Mouse (Mus musculus) forebrain, embryonic 14.5 days (tissue): Measurements from ENCODE around the gene Saa3. TPM values are rescaled to one million over a fixed set of nuclear protein-coding genes. Genes with fewer than 3 reads are reported as not detected.
"Not testable (repeated sequence)": the region's sequence is repeated elsewhere in the genome, so short reads cannot be mapped to it uniquely, and the experiment has no call there.

Source experiments
- ATAC-seq: fragments of 200-750 bp; cut with Nextera tagmentation; 2 replicates; pipeline ENCODE4 v1.8.0; 2017; ENCODE audit warnings: mild to moderate bottlenecking, moderate library complexity
- DNase-seq: peaks from one replicate; pipeline ENCODE4 v3.0.0-alpha.2; 2015; ENCODE audit warnings: low spot score
- H3K27ac ChIP-seq: fragments of 300-500 bp; sonication (generic); 2 replicates; pipeline ENCODE4 v1.5.1; 2014; ENCODE audit warnings: low read depth, mild to moderate bottlenecking, control low read depth, low read length, moderate library complexity
- H3K27me3 ChIP-seq: fragments of 300-500 bp; sonication (generic); replicated peaks from 2 replicates; pipeline ENCODE4 v1.6.1; 2014; ENCODE audit warnings: low read length, control low read depth, mixed read lengths; ENCODE audit not compliant: control insufficient read depth, insufficient read depth
- H3K36me3 ChIP-seq: fragments of 300-500 bp; sonication (generic); 2 replicates; pipeline ENCODE4 v1.6.1; 2014; ENCODE audit warnings: low read length, control low read depth; ENCODE audit not compliant: control insufficient read depth, insufficient read depth
- H3K4me1 ChIP-seq: fragments of 300-500 bp; sonication (generic); 2 replicates; pipeline ENCODE4 v1.6.1; 2014; ENCODE audit warnings: antibody characterized with exemption, low read length, control low read depth; ENCODE audit not compliant: control insufficient read depth, insufficient read depth
- H3K4me2 ChIP-seq: fragments of 300-500 bp; sonication (generic); 2 replicates; pipeline ENCODE4 v1.6.1; 2014; ENCODE audit warnings: mild to moderate bottlenecking, control low read depth, low read length
- H3K4me3 ChIP-seq: fragments of 300-500 bp; sonication (generic); 2 replicates; pipeline ENCODE4 v1.5.1; 2014; ENCODE audit warnings: low read depth, low read length, control low read depth
- H3K9ac ChIP-seq: fragments of 300-500 bp; sonication (generic); 2 replicates; pipeline ENCODE4 v1.6.1; 2014; ENCODE audit warnings: mild to moderate bottlenecking, low read length, control low read depth, moderate library complexity
- H3K9me3 ChIP-seq: fragments of 300-500 bp; sonication (generic); replicated peaks from 2 replicates; pipeline ENCODE4 v1.6.1; 2016; ENCODE audit warnings: low read length, control low read depth, mixed read lengths; ENCODE audit not compliant: control insufficient read depth
- WGBS: fragments of 180-500 bp; shearing (Covaris S2); extraction: QIAGEN DNeasy Blood & Tissue Kit; methylation state at CpG from one replicate; pipeline ENCODE4 v1.1.7; 2014; 5-methylcytosine and 5-hydroxymethylcytosine counted together
- polyA plus RNA-seq: library from polyadenylated mRNA; unstranded; fragments of >200 nt; fragmentation: Nextera tagmentation; extraction: Ambion mirVana; gene quantifications from 2 replicates; pipeline ENCODE4 v1.2.1, GENCODE M21; 2014

Saa3 gene
- 0.34 TPM in 1 of 2 replicates, not detected in the other for polyA plus RNA-seq

DNA sequence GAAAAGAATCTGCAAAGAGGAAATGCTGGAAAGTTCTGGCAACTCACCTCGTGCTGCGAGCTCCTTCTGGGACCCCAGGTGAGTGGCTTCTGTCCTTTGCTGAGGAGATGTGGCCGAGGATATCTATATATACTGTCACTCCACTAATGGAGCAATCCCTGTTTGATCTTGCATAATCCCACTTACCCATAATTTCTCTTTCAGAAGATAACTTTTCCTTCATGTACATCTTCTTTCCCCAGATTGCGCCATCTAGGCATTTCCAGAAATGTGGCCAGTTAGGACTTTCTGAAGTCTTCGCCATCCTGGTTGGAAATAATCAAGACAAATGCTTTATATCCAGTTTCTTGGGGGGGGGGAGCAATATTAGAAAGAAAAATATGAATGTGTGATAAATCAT is at the start of gene Saa3:
Gene Saa3 (minus strand): TSS at position 101 of the 400 bp plus-strand sequence.
- Histone ChIP-seq H3K4me1 (no peaks in the 10 kb centered on the region), H3K27ac (no peak within 1 kb of the TSS), H3K9me3 (no peaks in the 10 kb centered on the region), H3K4me3 (no peak within 1 kb of the TSS), H3K36me3 (no peaks in the 10 kb centered on the region), H3K9ac (no peak within 1 kb of the TSS), H3K4me2 (no peak within 1 kb of the TSS), H3K27me3 (no peaks in the 10 kb centered on the region)
- ATAC-seq (no peak), DNase-seq (no peak)
- WGBS: 92% methylated on average over 5 of the region's 5 CpGs

DNA sequence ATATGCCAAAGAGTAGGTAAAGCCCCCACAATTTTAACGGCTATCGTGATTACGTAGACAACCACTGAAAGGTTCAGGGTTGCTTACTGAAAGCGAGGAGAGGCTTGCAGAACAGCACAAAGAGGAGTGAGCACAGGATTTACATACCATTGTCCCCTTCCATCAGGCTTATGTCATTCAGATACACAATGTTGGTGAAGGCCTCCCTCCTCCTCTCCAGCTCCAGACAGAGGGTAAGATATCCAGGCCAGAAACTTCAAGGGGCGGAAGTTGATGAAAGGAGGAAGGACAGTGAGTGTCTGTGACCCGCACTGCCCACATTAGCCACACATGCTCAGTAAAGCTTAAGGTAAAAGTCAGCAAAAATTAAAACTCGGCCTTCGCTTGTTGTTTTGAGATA is 49.2 kb upstream of the Saa3 start:
- DNase-seq (no peak), ATAC-seq (no peak)
- H3K9me3 ChIP-seq: no peaks in the 10 kb centered on the region
- peaks cover 96% of the 10 kb centered on the region for H3K36me3 ChIP-seq
- no peak overlapping the region for H3K27ac ChIP-seq
- WGBS: 72% methylated on average over 8 of the region's 8 CpGs
- no peak overlapping the region for H3K4me2 ChIP-seq
- no peaks in the 10 kb centered on the region for H3K4me1 ChIP-seq
- no peak overlapping the region for H3K9ac ChIP-seq
- H3K4me3 ChIP-seq: no peak overlapping the region
- no peaks in the 10 kb centered on the region for H3K27me3 ChIP-seq

DNA sequence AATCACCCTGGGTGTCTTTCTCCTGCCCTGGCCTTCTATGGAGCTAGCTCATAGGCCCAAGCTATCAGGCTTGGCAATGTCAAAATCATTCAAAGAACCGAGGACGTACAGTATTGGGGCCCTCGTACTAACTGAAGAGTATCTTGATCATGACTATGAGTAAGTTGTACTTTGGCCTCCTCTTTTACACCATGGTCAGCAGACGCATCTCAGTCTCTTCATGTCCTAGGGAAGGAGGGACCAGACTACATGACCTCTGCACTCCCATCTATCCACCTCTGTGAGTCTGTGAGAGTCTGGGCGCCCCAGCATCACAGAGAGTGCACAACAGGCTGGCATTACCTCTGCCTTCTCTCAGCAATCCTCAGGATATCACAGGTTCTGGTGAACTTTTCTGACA is 47.1 kb upstream of the Saa3 start:
- no peaks in the 10 kb centered on the region for H3K4me1 ChIP-seq
- no peak overlapping the region for H3K27ac ChIP-seq
- ATAC-seq (no peak), DNase-seq (no peak)
- no peak overlapping the region for H3K4me3 ChIP-seq
- no peaks in the 10 kb centered on the region for H3K9me3 ChIP-seq
- peaks cover 90% of the 10 kb centered on the region for H3K36me3 ChIP-seq
- WGBS: 95% methylated on average over 5 of the region's 5 CpGs
- H3K9ac ChIP-seq: no peak overlapping the region
- H3K4me2 ChIP-seq: no peak overlapping the region
- no peaks in the 10 kb centered on the region for H3K27me3 ChIP-seq

- H3K9ac ChIP-seq: no peak overlapping the region
- H3K4me1 ChIP-seq: no peaks in the 10 kb centered on the region
- H3K27me3 ChIP-seq: no peaks in the 10 kb centered on the region
- no peak overlapping the region for H3K27ac ChIP-seq
- H3K4me2 ChIP-seq: no peak overlapping the region
- WGBS: 70% methylated on average over 11 of the region's 11 CpGs
- H3K9me3 ChIP-seq: no peaks in the 10 kb centered on the region
- H3K4me3 ChIP-seq: no peak overlapping the region
- H3K36me3 ChIP-seq: peaks cover 77% of the 10 kb centered on the region
- no peak for DNase-seq
- ATAC-seq: no peak
Measured at GRCm38 (mm10) chr7:46761049-46761795, 45.7 kb upstream of the Saa3 start.

- Histone ChIP-seq H3K27me3 (no peaks in the 10 kb centered on the region), H3K36me3 (no peaks in the 10 kb centered on the region), H3K27ac (no peak within 1 kb of the TSS), H3K9me3 (no peaks in the 10 kb centered on the region), H3K9ac (no peak within 1 kb of the TSS), H3K4me1 (no peaks in the 10 kb centered on the region), H3K4me2 (no peak within 1 kb of the TSS), H3K4me3 (no peak within 1 kb of the TSS)
- ATAC-seq: no peak
- 74% methylated on average over 3 of the region's 3 CpGs for WGBS
- DNase-seq: no peak
Measured at GRCm38 (mm10) chr7:46751490-46751889, 36.0 kb upstream of the Saa3 start, which contains the start of gene Saa2. Saa2 (plus strand) TSS chr7:46751790.

- no peaks in the 10 kb centered on the region for H3K9me3 ChIP-seq
- no peak for DNase-seq
- H3K27ac ChIP-seq: no peak overlapping the region
- H3K4me2 ChIP-seq: no peak overlapping the region
- no peak overlapping the region for H3K9ac ChIP-seq
- no peak for ATAC-seq
- H3K4me1 ChIP-seq: no peaks in the 10 kb centered on the region
- H3K36me3 ChIP-seq: no peaks in the 10 kb centered on the region
- no peaks in the 10 kb centered on the region for H3K27me3 ChIP-seq
- H3K4me3 ChIP-seq: no peak overlapping the region
- 35% methylated on average over 3 of the region's 3 CpGs for WGBS
Measured at GRCm38 (mm10) chr7:46748459-46748858, 33.0 kb upstream of the Saa3 start.

DNA sequence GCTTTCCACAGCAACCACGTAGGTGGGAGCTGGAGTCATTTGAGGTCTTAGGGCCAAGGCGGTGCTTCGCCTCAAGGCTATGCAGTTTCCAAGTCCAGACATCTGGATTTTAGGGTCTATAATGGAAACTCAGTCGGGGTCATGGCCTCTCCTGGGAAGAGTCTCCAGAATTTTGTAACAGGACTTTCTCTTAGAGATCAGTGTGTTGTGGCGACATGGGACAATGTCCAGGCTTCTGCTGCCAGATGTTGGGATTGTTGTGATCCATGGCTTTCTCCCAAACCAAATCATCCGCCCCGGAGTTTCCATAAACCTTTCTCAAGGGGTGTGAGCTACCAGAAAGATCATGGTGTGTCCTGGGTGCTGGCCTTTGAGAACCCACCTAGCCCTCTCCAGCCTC is 30.9 kb upstream of the Saa3 start:
- no peaks in the 10 kb centered on the region for H3K27me3 ChIP-seq
- H3K4me2 ChIP-seq: no peak overlapping the region
- WGBS: 95% methylated on average over 7 of the region's 7 CpGs
- H3K4me1 ChIP-seq: no peaks in the 10 kb centered on the region
- no peaks in the 10 kb centered on the region for H3K36me3 ChIP-seq
- no peak overlapping the region for H3K4me3 ChIP-seq
- no peak overlapping the region for H3K9ac ChIP-seq
- H3K27ac ChIP-seq: no peak overlapping the region
- no peak for ATAC-seq
- no peaks in the 10 kb centered on the region for H3K9me3 ChIP-seq
- no peak for DNase-seq

DNA sequence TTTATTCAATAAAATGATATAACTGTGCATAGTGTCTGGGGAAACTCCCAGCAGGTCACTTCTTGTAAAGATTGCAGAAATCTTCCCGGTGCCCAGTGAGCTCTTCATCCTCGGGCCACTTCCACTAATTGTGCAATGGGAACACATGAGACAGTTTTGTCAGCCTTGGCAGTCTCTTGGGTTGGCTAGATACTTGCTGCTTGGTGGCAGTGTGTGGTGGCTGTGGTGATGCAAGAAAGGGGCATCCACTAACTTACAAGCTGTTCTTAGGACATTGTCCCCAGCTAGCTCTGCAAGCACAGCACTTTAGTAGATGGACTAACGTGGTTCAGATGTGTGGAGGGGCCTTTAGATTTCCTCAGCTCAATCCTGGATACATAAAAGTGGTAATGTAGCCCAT is 30.3 kb upstream of the Saa3 start:
- ATAC-seq (no peak), DNase-seq (no peak)
- no peak overlapping the region for H3K4me3 ChIP-seq
- no peaks in the 10 kb centered on the region for H3K4me1 ChIP-seq
- no peaks in the 10 kb centered on the region for H3K36me3 ChIP-seq
- no peaks in the 10 kb centered on the region for H3K27me3 ChIP-seq
- H3K9ac ChIP-seq: no peak overlapping the region
- H3K27ac ChIP-seq: no peak overlapping the region
- H3K4me2 ChIP-seq: no peak overlapping the region
- H3K9me3 ChIP-seq: no peaks in the 10 kb centered on the region
- 84% methylated on average over 3 of the region's 3 CpGs for WGBS

- H3K9ac ChIP-seq, H3K4me1 ChIP-seq, H3K4me3 ChIP-seq, ATAC-seq, H3K4me2 ChIP-seq, H3K27ac ChIP-seq, DNase-seq, H3K9me3 ChIP-seq, H3K36me3 ChIP-seq, H3K27me3 ChIP-seq: not testable (repeated sequence)
- WGBS: 86% methylated on average over 2 of the region's 3 CpGs
Measured at GRCm38 (mm10) chr7:46742880-46743279, 27.4 kb upstream of the Saa3 start, which contains the start of gene Saa1. Saa1 (minus strand) TSS chr7:46742980.
